Comparison of ENCODE assay signal across 11 mouse cellular contexts in the genomic region with DNA sequence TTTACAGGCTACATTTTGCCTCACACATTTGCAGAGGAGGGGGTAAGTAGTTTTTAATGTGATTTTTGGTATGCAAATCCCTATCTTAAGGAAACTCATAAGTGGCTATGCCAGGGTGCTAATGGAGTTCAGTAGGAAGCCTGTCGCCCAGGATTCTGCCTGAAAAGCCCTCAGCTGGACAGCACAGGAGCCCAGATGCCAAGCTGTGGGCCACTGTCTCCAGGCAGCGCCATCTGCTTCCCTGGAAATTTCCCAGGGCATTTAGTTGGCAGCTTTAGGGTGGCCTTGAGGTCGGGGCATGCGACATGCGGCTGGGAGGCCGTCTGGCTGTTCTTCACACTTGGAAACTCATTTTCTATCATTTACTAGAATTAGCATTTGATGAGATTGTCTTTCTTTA.
DNase-seq lines count a peak whose midpoint lies in the region; ATAC-seq and TF ChIP-seq lines count a peak whose summit lies in the region.
"Had no signal": no experiment of that assay in that cellular context is flagged by ENCODE, and none has a peak within 500 bp of the region (broad histone marks: within the 10 kb centered on the region; RNA-seq: fewer than 3 reads in every experiment).

No protein-coding gene starts in this region.

- H3K4me2 ChIP-seq in neural tube, embryonic 11.5 days (ENCODE audit: low read depth): no peak overlapping the region
- H3K4me2 ChIP-seq: kidney, embryonic 15.5 days; limb, embryonic 12.5 days had no signal

- peak; percentile 52; the same call in 1 of the 2 replicates for ATAC-seq in neural tube, embryonic 11.5 days (ENCODE audit: insufficient read depth, low FRiP score, low TSS enrichment)

- no peak overlapping the region for H3K9ac ChIP-seq in neural tube, embryonic 11.5 days (ENCODE audit: low read length)
- H3K9ac ChIP-seq: kidney, embryonic 15.5 days; limb, embryonic 12.5 days had no signal

- 71% methylated on average over 6 of the region's 6 CpGs for WGBS in hindbrain, embryonic 10.5 days
- WGBS in neural tube, embryonic 11.5 days: 56% methylated on average over 6 of the region's 6 CpGs
- 77% methylated on average over 6 of the region's 6 CpGs for WGBS in heart, embryonic 10.5 days

- intact Hi-C loops in gastrocnemius, adult 2 months (cut with DNase I): no loop called here

- TF ChIP-seq CTCF in gastrocnemius, adult 2 months (IDR thresholded peaks at IDR 0.05): no peak

- no peaks in the 10 kb centered on the region for H3K9me3 ChIP-seq in hindbrain, embryonic 10.5 days
- H3K9me3 ChIP-seq in neural tube, embryonic 11.5 days (ENCODE audit: control insufficient read depth, low read length): no peaks in the 10 kb centered on the region
- no peaks in the 10 kb centered on the region for H3K9me3 ChIP-seq in heart, embryonic 10.5 days
- H3K9me3 ChIP-seq: kidney, embryonic 15.5 days; limb, embryonic 12.5 days had no signal

- no peak overlapping the region for H3K27ac ChIP-seq in hindbrain, embryonic 10.5 days
- H3K27ac ChIP-seq in neural tube, embryonic 11.5 days (ENCODE audit: low read depth, low read length): no peak overlapping the region
- no peak overlapping the region for H3K27ac ChIP-seq in gastrocnemius, adult 2 months
- no peak overlapping the region for H3K27ac ChIP-seq in heart, embryonic 10.5 days
- H3K27ac ChIP-seq: kidney, embryonic 15.5 days; limb, embryonic 12.5 days had no signal

- H3K4me3 ChIP-seq in hindbrain, embryonic 10.5 days: no peak overlapping the region
- no peak overlapping the region for H3K4me3 ChIP-seq in neural tube, embryonic 11.5 days (ENCODE audit: low read depth, low read length)
- no peak overlapping the region for H3K4me3 ChIP-seq in gastrocnemius, adult 2 months
- H3K4me3 ChIP-seq in heart, embryonic 10.5 days: no peak overlapping the region
- H3K4me3 ChIP-seq: kidney, embryonic 15.5 days; limb, embryonic 12.5 days had no signal

- no peaks in the 10 kb centered on the region for H3K36me3 ChIP-seq in hindbrain, embryonic 10.5 days
- no peaks in the 10 kb centered on the region for H3K36me3 ChIP-seq in neural tube, embryonic 11.5 days (ENCODE audit: control insufficient read depth, insufficient read depth, low read length)
- no peaks in the 10 kb centered on the region for H3K36me3 ChIP-seq in heart, embryonic 10.5 days
- H3K36me3 ChIP-seq: kidney, embryonic 15.5 days; limb, embryonic 12.5 days had no signal

- H3K27me3 ChIP-seq in hindbrain, embryonic 10.5 days (ENCODE audit: insufficient read depth, poor library complexity, severe bottlenecking): no peaks in the 10 kb centered on the region
- H3K27me3 ChIP-seq in neural tube, embryonic 11.5 days (ENCODE audit: control insufficient read depth, insufficient read depth, low read length): no peaks in the 10 kb centered on the region
- H3K27me3 ChIP-seq in heart, embryonic 10.5 days (ENCODE audit: insufficient read depth, poor library complexity, severe bottlenecking): no peaks in the 10 kb centered on the region
- H3K27me3 ChIP-seq: limb, embryonic 12.5 days had no signal

- DNase-seq in layer of hippocampus, postnatal 10 days (ENCODE audit: low spot score in 2 of 2): peak; percentile 24 to 52
- no peak for DNase-seq in layer of hippocampus, adult 18-20 months (ENCODE audit: low spot score in 2 of 2)
- DNase-seq in cerebellum, adult 11-12 months: peak; percentile 20
- peak; percentile 31 for DNase-seq in hindbrain, embryonic 10.5 days (ENCODE audit: low spot score)
- peak; percentile 24 for DNase-seq in neural tube, embryonic 11.5 days (ENCODE audit: low spot score)
- DNase-seq in gastrocnemius, adult 2 months: no peak
- no peak for DNase-seq in heart, embryonic 10.5 days (ENCODE audit: low spot score)
- no peak for DNase-seq in MN1 (ENCODE audit: low spot score)
- DNase-seq: lung, postnatal 36 days had no signal

- peaks cover 24% of the 10 kb centered on the region for H3K4me1 ChIP-seq in hindbrain, embryonic 10.5 days (replicated peaks)
- 0 out of 2 replicates have a peak, but pooled peaks cover 3% of the 10 kb centered on the region for H3K4me1 ChIP-seq in neural tube, embryonic 11.5 days (ENCODE audit: control insufficient read depth, insufficient read depth, low read length)
- H3K4me1 ChIP-seq in heart, embryonic 10.5 days: peaks cover 10% of the 10 kb centered on the region
- H3K4me1 ChIP-seq: limb, embryonic 12.5 days had no signal

Comparison
In these comparisons a context has a peak if more than half of its experiments do, and no peak if none do; other contexts are left out.
1. DNase-seq: peak in layer of hippocampus, postnatal 10 days (2 of 2), cerebellum, adult 11-12 months (single experiment), hindbrain, embryonic 10.5 days (single experiment) and neural tube, embryonic 11.5 days (single experiment); none in layer of hippocampus, adult 18-20 months (0 of 2), gastrocnemius, adult 2 months (single experiment), heart, embryonic 10.5 days (single experiment) and MN1 (single experiment).